Mouse (Mus musculus) inflammation-experienced regulatory T-cells, adult 16 weeks (primary cell): ENCODE results near the gene Mpp4. TPM values are rescaled to one million over a fixed set of nuclear protein-coding genes. Genes with fewer than 3 reads are reported as not detected.

Experiments used
- polyA plus RNA-seq: library from polyadenylated mRNA; unstranded; fragments of 100-300 nt; shearing (Covaris generic); gene quantifications from one replicate; pipeline ENCODE4 v1.2.1, GENCODE M21; 2017

Mpp4 gene
- polyA plus RNA-seq: not detected

DNA sequence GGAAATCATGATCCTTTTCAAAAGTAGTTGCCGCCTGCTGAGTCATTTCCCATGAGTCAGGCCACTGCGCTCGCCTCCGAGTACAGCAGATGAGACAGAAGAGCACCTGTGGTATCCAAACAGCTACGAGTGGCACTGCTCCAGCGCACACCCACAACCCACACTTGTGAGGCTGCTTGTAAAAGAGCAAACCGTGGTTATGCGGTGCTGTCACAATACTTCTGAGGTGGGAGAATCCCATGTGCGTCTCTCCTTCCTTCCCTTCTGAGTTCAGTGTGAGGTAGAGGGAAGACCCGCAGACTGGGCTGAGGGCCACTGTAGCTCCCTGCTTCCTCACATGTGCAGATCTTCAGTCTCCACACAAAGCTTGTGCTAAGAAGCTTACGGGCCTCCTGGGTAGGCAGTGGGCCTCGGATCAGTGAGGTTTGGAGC, at the start of gene Mpp4:
Gene Mpp4, minus strand, starts transcription at position 360 of the 432 bp plus-strand sequence.

DNA sequence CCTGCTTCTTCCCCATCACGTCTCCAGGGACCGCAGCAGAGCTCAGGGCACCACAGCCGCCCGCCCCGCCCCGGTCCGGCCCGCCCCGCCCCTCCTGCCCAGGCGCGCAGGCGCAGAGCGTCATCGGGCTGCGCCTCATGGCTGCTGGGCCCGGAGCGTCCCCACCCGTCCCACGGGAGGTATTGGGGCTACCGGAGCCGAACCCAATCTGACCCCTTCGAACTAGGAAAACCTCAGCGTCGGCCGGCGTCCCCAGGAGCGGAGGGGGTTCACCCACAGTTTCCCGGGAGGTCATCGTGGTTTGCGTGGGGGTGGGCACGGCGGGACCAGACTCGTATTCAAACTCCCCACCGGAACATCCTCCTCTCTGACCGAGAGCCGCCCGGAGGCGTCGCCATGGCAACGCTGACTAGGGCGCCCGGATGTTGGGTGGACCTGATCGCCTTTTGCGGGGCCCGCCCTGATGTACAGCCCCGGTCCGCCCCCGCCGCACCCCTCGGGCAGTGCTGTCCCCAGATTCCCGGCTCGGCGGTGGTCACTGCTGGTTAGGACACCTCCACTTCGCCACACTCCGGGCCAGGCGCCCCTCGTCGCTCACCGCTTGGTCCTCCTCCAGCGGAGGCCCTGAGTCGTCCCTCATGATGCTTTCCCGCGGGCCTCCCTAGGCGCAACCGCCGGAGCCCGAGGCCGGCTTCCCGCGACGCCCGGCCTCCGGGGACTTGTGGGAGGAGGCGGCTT, 43.3 kb downstream of the Mpp4 start, which contains the start of gene Tmem237:
Gene Tmem237, minus strand, starts transcription at position 689 of the 738 bp plus-strand sequence.

DNA sequence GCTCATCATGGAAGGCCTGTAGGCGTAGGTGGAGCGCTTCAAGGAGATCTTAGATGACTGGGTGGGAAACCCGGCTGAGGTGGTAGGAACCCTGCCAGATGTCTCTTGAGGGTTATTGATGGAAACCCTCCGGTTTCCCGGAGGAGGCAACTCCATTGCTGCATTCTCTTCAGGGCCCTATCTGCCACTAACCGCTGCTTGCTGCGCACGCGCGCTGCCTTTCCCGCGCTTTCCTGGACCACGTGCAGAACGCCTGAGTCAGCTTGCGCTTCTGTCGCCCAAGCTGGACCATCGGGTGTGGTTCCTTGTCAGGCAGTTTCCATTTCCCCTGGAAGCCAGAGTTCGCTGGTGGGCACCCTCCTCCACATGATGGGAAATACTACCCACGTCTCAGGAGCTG, 68.5 kb downstream of the Mpp4 start, which contains the start of gene C2cd6:
Gene C2cd6, minus strand, starts transcription at position 196 of the 400 bp plus-strand sequence.

Other genes starting within 250 kb of the Mpp4 start
- gene Trak2, start 190.0 kb downstream of the Mpp4 start, polyA plus RNA-seq: 44.4 TPM
- 31.0 TPM for gene Stradb, start 189.9 kb downstream of the Mpp4 start, polyA plus RNA-seq
- not detected for gene C2cd6, start 68.5 kb downstream of the Mpp4 start, polyA plus RNA-seq
- 13.2 TPM for gene Tmem237, start 43.0 kb downstream of the Mpp4 start, polyA plus RNA-seq
- 14.6 TPM for gene Als2, start 73.8 kb upstream of the Mpp4 start, polyA plus RNA-seq
- gene Cdk15, start 93.5 kb upstream of the Mpp4 start, polyA plus RNA-seq: not detected